Mouse (Mus musculus) thymus, adult 2 months (tissue): ENCODE data around the gene Abracl. TPM values are rescaled to one million over a fixed set of nuclear protein-coding genes. Genes with fewer than 3 reads are reported as not detected.
A peak's percentile ranks its signal among the peaks of the same experiment; 100 is the strongest.

Experiments used
- DNase-seq: peaks from one replicate; pipeline ENCODE4 v3.0.0; 2021
- H3K27ac ChIP-seq: fragments of 200-500 bp; 2 replicates; pipeline ENCODE4 v1.5.1; 2012; ENCODE audit warnings: low read length, control low read depth; ENCODE audit not compliant: control insufficient read depth, insufficient read depth
- H3K27me3 ChIP-seq: fragments of 200-500 bp; 2 replicates; pipeline ENCODE4 v1.6.1; 2012; ENCODE audit warnings: mild to moderate bottlenecking, low read length, moderate library complexity, mixed read lengths; ENCODE audit not compliant: control insufficient read depth, insufficient read depth
- H3K36me3 ChIP-seq: fragments of 200-500 bp; 2 replicates; pipeline ENCODE4 v1.6.1; 2012; ENCODE audit warnings: mild to moderate bottlenecking, low read length, moderate library complexity; ENCODE audit not compliant: control insufficient read depth, insufficient read depth
- H3K4me1 ChIP-seq: fragments of 200-500 bp; replicated peaks from 2 replicates; pipeline ENCODE4 v1.6.1; 2012; ENCODE audit warnings: low read length; ENCODE audit not compliant: control insufficient read depth, insufficient read depth
- H3K4me3 ChIP-seq: fragments of 200-500 bp; 2 replicates; pipeline ENCODE4 v1.5.1; 2012; ENCODE audit warnings: mild to moderate bottlenecking, low read length, control low read depth, moderate library complexity; ENCODE audit not compliant: control insufficient read depth, insufficient read depth
- CTCF ChIP-seq: fragments of 200-500 bp; IDR thresholded peaks from 2 replicates; pipeline ENCODE4 v1.5.1; 2012; ENCODE audit warnings: mild to moderate bottlenecking, control low read depth, low read length, moderate library complexity, borderline replicate concordance; ENCODE audit not compliant: control insufficient read depth, poor library complexity, insufficient read depth; ENCODE audit errors: extremely low read depth
- POLR2A ChIP-seq: fragments of 200-500 bp; IDR thresholded peaks from 2 replicates; pipeline ENCODE4 v1.6.1; 2012; ENCODE audit warnings: mild to moderate bottlenecking, low read length, control low read depth, moderate library complexity; ENCODE audit not compliant: control insufficient read depth, poor library complexity, insufficient read depth; ENCODE audit errors: extremely low read depth
- whole genome bisulfite sequencing: fragments of 180-500 bp; shearing (Covaris S2); methylation state at CpG from one replicate; pipeline ENCODE4 v1.1.7; 2018; 5-methylcytosine and 5-hydroxymethylcytosine counted together
- polyA plus RNA-seq: library from polyadenylated mRNA; depleted of rRNA; stranded (reverse); fragments of >200 nt; gene quantifications from 2 replicates; pipeline ENCODE4 v1.2.3, GENCODE M21; 2012; rRNA removed

Gene Abracl
- 13.8 and 16.0 TPM in 2 replicates for polyA plus RNA-seq

GRCm38 (mm10) chr10:18022741-18023347 is at the start of gene Abracl:
Gene Abracl (minus strand): TSS chr10:18023288.
- under 1% methylated on average over 37 of the region's 37 CpGs for WGBS
- peak; percentile 85 for DNase-seq

GRCm38 (mm10) chr10:18072871-18073270 is 49.8 kb upstream of the Abracl start:
- peaks cover 4% of the 10 kb centered on the region for H3K4me1 ChIP-seq
- WGBS, result 87% methylated on average over 3 of the region's 3 CpGs
- H3K36me3 ChIP-seq, result no peaks in the 10 kb centered on the region
- TF ChIP-seq POLR2A (no peak), CTCF (no peak)
- no peaks in the 10 kb centered on the region for H3K27me3 ChIP-seq
- no peak overlapping the region for H3K27ac ChIP-seq
- no peak for DNase-seq
- H3K4me3 ChIP-seq, result no peak overlapping the region

More at GRCm38 (mm10) chr10:18022741-18023347, at the start of gene Abracl:
- Histone ChIP-seq H3K36me3 (peaks cover 8% of the 10 kb centered on the region), H3K4me1 (peaks cover 2% of the 10 kb centered on the region), H3K4me3 (peak within 1 kb of the TSS; percentile 72), H3K27ac (peak within 1 kb of the TSS; percentile 82), H3K27me3 (no peaks in the 10 kb centered on the region)
- no peak for TF ChIP-seq CTCF
- peak; percentile 86 for TF ChIP-seq POLR2A

GRCm38 (mm10) chr10:18070616-18071015 is 47.5 kb upstream of the Abracl start:
- Histone ChIP-seq H3K27me3 (no peaks in the 10 kb centered on the region), H3K36me3 (no peaks in the 10 kb centered on the region), H3K27ac (no peak overlapping the region), H3K4me3 (no peak overlapping the region), H3K4me1 (peaks cover 4% of the 10 kb centered on the region)
- no peak for DNase-seq
- TF ChIP-seq POLR2A, result no peak
- TF ChIP-seq CTCF, result no peak
- WGBS, result 8% methylated on average over 2 of the region's 2 CpGs

GRCm38 (mm10) chr10:18070144-18070543 is 47.1 kb upstream of the Abracl start:
- peaks cover 4% of the 10 kb centered on the region for H3K4me1 ChIP-seq
- no peak for DNase-seq
- WGBS, result 50% methylated on average over 3 of the region's 3 CpGs

GRCm38 (mm10) chr10:18069576-18069975 is 46.5 kb upstream of the Abracl start:
- Histone ChIP-seq H3K36me3 (no peaks in the 10 kb centered on the region), H3K4me3 (no peak overlapping the region), H3K4me1 (peaks cover 4% of the 10 kb centered on the region), H3K27me3 (no peaks in the 10 kb centered on the region), H3K27ac (no peak overlapping the region)
- no peak for DNase-seq
- TF ChIP-seq CTCF, result no peak
- TF ChIP-seq POLR2A, result no peak
- 92% methylated on average over 2 of the region's 2 CpGs for WGBS

More at GRCm38 (mm10) chr10:18070144-18070543, 47.1 kb upstream of the Abracl start:
- H3K27me3 ChIP-seq, result no peaks in the 10 kb centered on the region
- H3K27ac ChIP-seq, result no peak overlapping the region
- H3K36me3 ChIP-seq, result no peaks in the 10 kb centered on the region
- H3K4me3 ChIP-seq, result no peak overlapping the region
- TF ChIP-seq POLR2A (no peak), CTCF (no peak)

- TF ChIP-seq CTCF (no peak), POLR2A (no peak)
- 94% methylated on average over 2 of the region's 2 CpGs for WGBS
- no peaks in the 10 kb centered on the region for H3K27me3 ChIP-seq
- H3K4me3 ChIP-seq, result no peak overlapping the region
- H3K27ac ChIP-seq, result no peak overlapping the region
- no peaks in the 10 kb centered on the region for H3K36me3 ChIP-seq
- peaks cover 4% of the 10 kb centered on the region for H3K4me1 ChIP-seq
- DNase-seq, result no peak
Measured at GRCm38 (mm10) chr10:18068880-18069279, 45.8 kb upstream of the Abracl start.

GRCm38 (mm10) chr10:18067761-18068446 is 44.8 kb upstream of the Abracl start:
- WGBS, result 88% methylated on average over 10 of the region's 10 CpGs
- Histone ChIP-seq H3K4me1 (peaks cover 4% of the 10 kb centered on the region), H3K36me3 (no peaks in the 10 kb centered on the region), H3K27me3 (no peaks in the 10 kb centered on the region), H3K27ac (no peak overlapping the region), H3K4me3 (no peak overlapping the region)
- no peak for DNase-seq
- TF ChIP-seq CTCF, result no peak
- no peak for TF ChIP-seq POLR2A
